Mouse (Mus musculus): ENCODE data around the gene Hsd17b2.

DNA sequence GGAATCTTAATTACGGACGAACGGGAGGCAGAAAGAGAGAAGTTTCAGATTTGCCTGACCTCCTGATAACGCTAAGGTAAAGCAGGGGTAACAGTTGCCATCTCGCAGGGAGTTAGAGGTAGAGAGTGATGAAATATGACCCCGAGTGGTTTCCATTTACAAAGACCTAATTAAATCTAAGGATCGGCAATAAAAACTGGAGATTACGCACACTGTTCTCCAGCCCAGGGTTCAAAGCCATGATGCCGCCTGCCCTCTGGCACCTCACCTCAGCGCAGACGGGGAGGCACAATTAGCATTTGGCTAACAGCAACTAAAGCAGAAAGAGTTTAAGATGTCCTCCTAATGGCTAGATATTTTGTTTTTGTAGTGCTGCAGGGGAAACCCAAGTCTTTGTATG, 31.2 kb upstream of the Hsd17b2 start:
- TF ChIP-seq CTCF (IDR thresholded peaks at IDR 0.05; ENCODE audit: control insufficient read depth, insufficient read depth, low read length) (no peak), POLR2A (IDR thresholded peaks at IDR 0.05; ENCODE audit: borderline replicate concordance, control insufficient read depth, low read depth, low read length) (no peak)

Measured in bone marrow, adult 2 months (tissue).